Mouse (Mus musculus): ENCODE data around the gene Gpc3.

DNA sequence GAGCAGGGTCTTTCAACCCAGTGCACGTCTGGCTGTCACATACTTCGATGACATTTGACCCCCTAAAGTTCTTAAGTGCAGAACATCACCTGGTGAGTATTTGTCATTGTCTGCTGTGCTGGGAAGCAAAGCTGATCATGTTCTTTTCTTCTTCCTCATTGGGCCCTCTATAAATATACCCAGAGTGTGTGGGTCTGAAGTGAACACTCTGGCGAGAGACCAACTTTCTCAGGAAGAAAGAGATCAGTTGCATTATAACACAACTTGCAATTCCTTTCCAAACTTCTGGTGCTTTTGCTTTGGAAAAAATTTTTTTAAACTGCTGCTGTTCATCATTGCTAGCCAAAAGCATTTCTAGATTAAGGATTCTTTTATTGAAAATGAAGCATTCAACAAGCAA is 269.7 kb downstream of the Gpc3 start:
- TF ChIP-seq POLR2A (IDR thresholded peaks at IDR 0.05; ENCODE audit: control insufficient read depth, extremely low read depth, insufficient read depth, low read length, poor library complexity): no peak
- TF ChIP-seq CTCF (IDR thresholded peaks at IDR 0.05; ENCODE audit: borderline replicate concordance, control insufficient read depth, extremely low read depth, insufficient read depth, low read length, poor library complexity): no peak
